Mouse (Mus musculus): Measurements from ENCODE around the gene Osgep.
"Not testable (repeated sequence)": the region's sequence is repeated elsewhere in the genome, so short reads cannot be mapped to it uniquely, and the experiment has no call there.

The Osgep gene

GRCm38 (mm10) chr14:50876236-50876950 is 48.3 kb downstream of the Osgep start:
- DNase-seq (ENCODE audit: low spot score): no peak

DNA sequence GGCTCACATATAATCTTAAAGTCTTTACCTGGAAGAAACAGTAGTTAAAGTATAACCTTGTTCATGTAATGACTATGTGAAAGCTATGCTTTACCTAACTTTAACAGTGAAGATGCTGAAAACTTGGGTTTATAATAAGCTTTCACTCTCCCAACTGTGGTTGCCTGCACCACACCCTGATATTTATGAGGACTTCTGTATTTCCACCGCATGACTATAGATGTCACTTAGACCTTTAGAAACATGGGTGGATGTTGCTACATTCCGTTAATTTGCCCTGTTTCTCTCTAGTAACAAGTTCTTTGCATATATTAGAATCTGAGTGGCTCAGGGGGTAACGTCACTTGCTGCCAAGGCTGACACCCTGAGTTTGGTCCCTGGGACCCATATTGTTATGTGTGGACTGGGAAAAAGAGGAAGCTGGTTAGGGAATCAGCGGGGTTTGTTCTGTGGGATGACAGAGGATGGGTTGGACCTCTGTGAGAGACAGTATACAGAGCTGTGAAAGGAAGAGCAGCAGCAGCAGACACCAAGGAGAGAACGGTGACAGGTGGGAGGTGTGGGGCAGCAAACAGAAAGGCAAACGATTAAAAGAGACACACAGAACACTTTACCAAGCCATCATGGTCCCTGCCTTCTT is 49.0 kb downstream of the Osgep start:
- no peak for DNase-seq (ENCODE audit: low spot score)

- no peak for DNase-seq (ENCODE audit: low spot score)
These were observed 49.5 kb downstream of the Osgep start for GRCm38 (mm10) chr14:50875175-50875574.

DNA sequence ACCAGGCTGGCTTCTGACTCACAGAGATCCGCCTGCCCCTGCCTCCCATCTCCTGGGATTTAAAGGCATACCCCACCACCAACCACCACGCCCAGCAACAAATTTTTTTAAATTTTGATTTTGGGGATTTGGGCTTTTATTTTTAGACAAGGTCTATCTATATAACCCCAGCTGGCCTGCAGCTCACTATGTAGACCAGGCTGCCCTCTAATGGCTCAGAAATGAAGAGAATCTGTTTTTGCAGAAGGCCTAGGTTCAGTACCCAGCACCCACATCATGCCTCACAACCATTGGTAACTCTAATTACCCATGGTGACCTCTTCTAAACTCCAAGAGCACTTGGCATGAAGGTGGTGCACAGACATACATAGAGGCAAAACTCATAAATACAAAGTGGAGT is 53.4 kb downstream of the Osgep start:
- DNase-seq (ENCODE audit: low spot score): no peak

- DNase-seq (ENCODE audit: low spot score): no peak
These were observed 53.9 kb downstream of the Osgep start for GRCm38 (mm10) chr14:50870805-50871143.

DNA sequence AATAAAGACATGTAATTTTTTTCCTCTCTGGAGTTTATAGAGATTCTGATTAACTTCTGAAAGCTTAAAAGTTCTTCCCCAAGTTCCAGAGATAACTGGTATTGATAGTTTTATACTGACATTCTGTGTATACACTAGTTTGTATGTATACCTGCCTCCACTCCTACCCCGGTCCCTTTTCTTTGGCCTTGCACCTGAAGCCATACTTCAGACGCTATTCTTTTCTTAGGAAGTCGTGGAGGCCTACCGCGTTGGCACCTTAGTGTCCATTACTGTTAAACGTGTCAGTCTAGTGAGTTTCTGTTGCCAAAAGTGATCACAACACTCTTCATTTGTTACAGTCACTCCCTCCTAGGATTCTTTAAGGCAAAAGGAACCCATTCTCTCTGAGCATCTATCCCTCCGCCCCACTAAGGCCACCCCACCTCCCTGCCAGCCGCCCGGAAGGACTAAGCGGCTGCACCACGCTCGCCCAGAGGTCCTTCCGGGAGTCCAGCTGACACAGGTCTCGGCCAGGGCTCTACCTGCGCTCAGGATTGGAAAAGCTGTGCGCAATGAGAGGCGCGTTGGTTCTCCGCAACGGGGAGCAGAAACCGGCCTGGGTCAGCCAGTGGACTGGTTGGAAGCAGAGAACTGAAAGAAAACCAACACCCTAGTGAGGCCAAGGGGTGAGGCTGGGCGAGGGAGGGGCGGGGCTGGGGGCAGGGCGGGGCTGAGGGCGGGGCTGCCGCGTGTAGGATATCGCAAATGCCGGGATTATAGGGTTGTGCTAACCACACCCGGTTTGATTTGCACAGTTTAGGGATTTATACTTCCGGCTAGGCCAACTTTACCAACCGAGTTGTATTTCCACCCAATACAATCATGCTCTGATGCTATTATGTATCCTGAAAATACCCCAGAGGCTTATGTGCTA is 54.5 kb downstream of the Osgep start, which contains the start of gene Tep1:
Gene Tep1, minus strand, starts transcription at position 672 of the 916 bp plus-strand sequence.
- peak; percentile 64 for DNase-seq (ENCODE audit: low spot score)

GRCm38 (mm10) chr14:50868656-50869055 is 56.0 kb downstream of the Osgep start:
- DNase-seq (ENCODE audit: low spot score): no peak

DNA sequence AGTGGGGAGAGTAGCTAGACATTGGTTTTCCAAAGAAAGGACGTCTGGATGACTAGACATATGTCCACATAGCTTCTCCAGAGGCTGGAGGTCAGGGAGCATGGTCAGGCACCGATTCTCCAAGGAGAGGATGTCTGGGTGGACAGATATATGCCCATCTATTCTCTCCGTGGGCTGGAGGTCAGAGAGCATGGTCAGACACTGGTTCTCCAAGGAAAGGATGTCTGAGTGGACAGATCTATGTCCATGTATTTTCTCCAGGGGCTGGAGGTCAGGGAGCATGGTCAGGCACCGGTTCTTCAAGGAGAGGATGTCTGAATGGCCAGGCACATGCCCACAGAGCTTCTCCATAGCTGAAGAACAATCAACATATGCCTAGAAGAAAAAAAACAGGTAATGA is 56.5 kb downstream of the Osgep start:
- DNase-seq (ENCODE audit: low spot score): no peak

DNA sequence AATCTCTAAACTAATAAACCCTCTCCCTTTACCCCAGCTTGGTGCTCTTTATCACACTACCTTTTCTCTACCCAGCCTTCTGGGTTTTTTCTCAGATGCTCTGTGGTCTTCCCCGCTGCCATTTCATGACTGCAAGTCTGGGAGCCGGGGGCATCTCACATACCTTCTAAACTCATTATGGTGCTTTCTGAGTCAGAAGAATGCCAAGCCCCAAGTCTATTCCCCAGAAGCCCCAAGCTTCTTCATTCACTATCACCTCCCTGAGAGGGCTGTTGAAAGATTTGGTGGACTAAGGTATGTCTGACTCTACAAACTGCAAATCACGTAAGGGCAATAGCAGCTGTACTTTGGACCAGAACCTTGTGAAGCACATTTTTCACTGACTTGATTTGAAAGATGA is 57.7 kb downstream of the Osgep start:
- DNase-seq (ENCODE audit: low spot score): no peak

DNA sequence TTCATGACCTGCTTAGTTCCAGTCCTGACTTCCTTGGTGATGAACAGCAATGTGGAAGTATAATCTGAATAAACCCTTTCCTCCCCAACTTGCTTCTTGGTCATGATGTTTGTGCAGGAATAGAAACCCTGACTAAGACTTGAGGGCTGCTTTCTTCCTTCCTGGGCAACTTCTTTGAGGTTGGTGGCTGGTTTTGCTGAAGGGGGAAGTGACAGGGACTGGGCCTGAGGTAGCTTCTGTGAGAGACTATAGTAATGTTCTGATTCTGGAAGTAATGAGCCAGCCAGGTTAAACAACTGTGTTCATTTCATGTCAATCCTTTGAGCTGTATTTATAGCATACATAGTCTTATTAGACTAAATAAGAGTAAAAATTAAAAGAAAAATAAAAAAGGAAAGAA is 59.7 kb downstream of the Osgep start:
- DNase-seq (ENCODE audit: low spot score): not testable (repeated sequence)

GRCm38 (mm10) chr14:50862641-50863040 is 62.1 kb downstream of the Osgep start:
- DNase-seq (ENCODE audit: low spot score): no peak

All from urinary bladder, postnatal 14 days (tissue).